Mouse (Mus musculus) stomach, embryonic 16.5 days (tissue): ENCODE measurements around the gene Fkbp8. TPM values are rescaled to one million over a fixed set of nuclear protein-coding genes. Genes with fewer than 3 reads are reported as not detected.

Source experiments
- ATAC-seq: fragments of 200-750 bp; cut with Nextera tagmentation; 2 replicates; pipeline ENCODE4 v1.8.0; 2017; ENCODE audit warnings: moderate number of reproducible peaks, moderate TSS enrichment; ENCODE audit not compliant: insufficient read depth, low FRiP score
- H3K27ac ChIP-seq: fragments of 300-500 bp; sonication (generic); 2 replicates; pipeline ENCODE4 v1.5.1; 2014; ENCODE audit warnings: low read length
- H3K27me3 ChIP-seq: fragments of 300-500 bp; sonication (generic); 2 replicates; pipeline ENCODE4 v1.6.1; 2014; ENCODE audit warnings: low read length, control low read depth, mixed read lengths; ENCODE audit not compliant: control insufficient read depth, insufficient read depth
- H3K36me3 ChIP-seq: fragments of 300-500 bp; sonication (generic); 2 replicates; pipeline ENCODE4 v1.6.1; 2014; ENCODE audit warnings: low read length; ENCODE audit not compliant: control insufficient read depth, insufficient read depth
- H3K4me1 ChIP-seq: fragments of 300-500 bp; sonication (generic); 2 replicates; pipeline ENCODE4 v1.6.1; 2014; ENCODE audit warnings: low read length, control low read depth, mixed read lengths; ENCODE audit not compliant: control insufficient read depth, insufficient read depth
- H3K4me2 ChIP-seq: fragments of 300-500 bp; sonication (generic); 2 replicates; pipeline ENCODE4 v1.6.1; 2014; ENCODE audit warnings: low read depth, low read length, mixed read lengths
- H3K4me3 ChIP-seq: fragments of 300-500 bp; sonication (generic); replicated peaks from 2 replicates; pipeline ENCODE4 v1.5.1; 2014; ENCODE audit warnings: mild to moderate bottlenecking, low read length
- H3K9ac ChIP-seq: fragments of 300-500 bp; sonication (generic); 2 replicates; pipeline ENCODE4 v1.6.1; 2014; ENCODE audit warnings: low read length
- H3K9me3 ChIP-seq: fragments of 300-500 bp; sonication (generic); replicated peaks from 2 replicates; pipeline ENCODE4 v1.6.1; 2016; ENCODE audit warnings: low read length, control low read depth; ENCODE audit not compliant: control insufficient read depth
- WGBS: fragments of 180-500 bp; shearing (Covaris S2); extraction: QIAGEN DNeasy Blood & Tissue Kit; methylation state at CpG from one replicate; pipeline ENCODE4 v1.1.7; 2014; 5-methylcytosine and 5-hydroxymethylcytosine counted together
- polyA plus RNA-seq: library from polyadenylated mRNA; unstranded; fragments of >200 nt; fragmentation: Nextera tagmentation; extraction: Ambion mirVana; gene quantifications from 2 replicates; pipeline ENCODE4 v1.2.1, GENCODE M21; 2015

The Fkbp8 gene
- polyA plus RNA-seq: 291 and 298 TPM in 2 replicates

DNA sequence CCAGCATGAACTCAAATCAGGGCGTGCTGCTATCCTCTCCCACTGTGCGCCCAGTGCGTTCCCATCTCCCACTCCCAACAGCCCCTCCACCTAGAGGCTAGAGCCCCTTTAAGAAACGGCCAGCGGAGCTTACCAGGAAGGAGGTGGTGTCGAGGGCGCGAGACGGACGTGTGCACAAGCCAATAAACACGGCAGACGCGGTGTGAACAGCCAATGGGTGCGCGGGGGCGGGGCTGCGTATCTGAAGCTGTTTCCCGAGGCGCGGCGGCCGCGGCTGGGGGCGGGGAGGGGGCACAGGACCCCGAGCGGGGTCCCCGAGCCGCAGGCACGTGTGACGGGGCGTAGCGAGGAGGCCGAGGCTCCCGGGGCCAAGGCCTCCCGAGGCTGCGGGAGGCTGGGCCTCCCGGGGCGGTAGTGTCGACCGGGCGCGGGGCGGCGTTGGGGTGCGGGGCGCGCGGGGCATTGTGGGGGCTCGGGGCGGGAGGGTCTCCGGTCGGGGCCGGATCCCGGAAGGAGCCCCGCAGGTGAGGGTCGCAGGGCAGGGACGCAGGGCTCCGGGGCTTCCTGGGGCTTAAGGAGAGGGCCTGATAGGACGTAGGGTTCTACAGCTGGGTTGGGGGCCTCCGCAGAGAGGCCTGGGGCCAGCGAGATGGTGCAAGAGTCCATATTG is at the start of gene Fkbp8, which contains the start of gene Kxd1:
Gene Fkbp8 (plus strand): TSS at position 213 of the 670 bp plus-strand sequence.
Gene Kxd1 (minus strand): TSS at position 445 of the 670 bp plus-strand sequence.
- under 1% methylated on average over 44 of the region's 61 CpGs for WGBS
- Histone ChIP-seq H3K4me2 (peak within 1 kb of the TSS; percentile 78), H3K4me3 (peak within 1 kb of the TSS; percentile 93), H3K4me1 (peaks cover 21% of the 10 kb centered on the region), H3K9me3 (no peaks in the 10 kb centered on the region), H3K27ac (peak within 1 kb of the TSS; percentile 86), H3K9ac (peak within 1 kb of the TSS; percentile 98), H3K36me3 (peaks cover 20% of the 10 kb centered on the region; the same call in 1 of the 2 replicates), H3K27me3 (no peaks in the 10 kb centered on the region)
- peak; percentile 91 for ATAC-seq

DNA sequence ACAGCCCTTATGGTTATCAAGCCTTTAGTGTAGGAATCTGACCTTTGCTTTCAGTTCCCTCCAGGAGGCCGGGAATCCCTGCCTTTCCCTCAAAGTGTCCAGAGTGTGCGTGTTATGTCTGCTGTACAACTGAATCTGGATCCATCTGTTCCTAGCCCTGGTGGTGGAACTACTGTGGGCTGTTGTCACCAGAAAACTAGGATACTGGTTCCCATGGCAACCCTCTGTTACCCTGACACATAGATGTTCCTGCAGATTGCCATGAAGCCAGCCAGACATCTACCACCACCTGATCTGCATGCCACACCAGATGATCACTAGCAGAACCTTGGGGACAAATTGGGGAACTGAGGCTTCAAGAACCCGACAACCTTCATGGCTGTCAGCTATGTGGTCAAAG is 45.6 kb upstream of the Fkbp8 start:
- H3K36me3 ChIP-seq: no peaks in the 10 kb centered on the region
- H3K4me2 ChIP-seq: no peak overlapping the region
- no peak overlapping the region for H3K9ac ChIP-seq
- H3K4me1 ChIP-seq: peaks cover 11% of the 10 kb centered on the region
- peaks cover 32% of the 10 kb centered on the region for H3K27me3 ChIP-seq
- no peak overlapping the region for H3K4me3 ChIP-seq
- 78% methylated on average over 3 of the region's 3 CpGs for WGBS
- H3K27ac ChIP-seq: no peak overlapping the region
- no peaks in the 10 kb centered on the region for H3K9me3 ChIP-seq
- no peak for ATAC-seq

DNA sequence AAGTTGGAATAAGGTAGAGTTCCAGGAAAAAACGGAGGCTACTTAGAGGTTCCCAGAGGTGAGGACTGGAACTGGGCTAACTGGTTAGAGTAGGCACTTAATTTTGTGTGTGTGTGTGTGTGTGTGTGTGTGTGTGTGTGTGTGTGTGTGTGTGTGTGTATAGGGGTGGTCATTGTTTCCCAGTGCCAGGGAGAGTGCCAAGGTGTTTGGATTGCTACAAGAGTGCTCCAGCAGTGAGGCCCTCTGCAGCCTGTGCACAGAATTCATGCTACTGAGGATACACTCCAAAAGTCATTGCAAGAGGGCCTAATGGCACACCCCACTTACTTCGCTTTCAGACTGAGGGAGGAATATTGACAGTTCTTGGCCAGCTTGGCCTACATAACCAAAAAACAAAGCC is 44.6 kb upstream of the Fkbp8 start:
- no peak overlapping the region for H3K9ac ChIP-seq
- H3K27me3 ChIP-seq: peaks cover 40% of the 10 kb centered on the region
- WGBS: 42% methylated on average over 2 of the region's 2 CpGs
- no peak overlapping the region for H3K4me3 ChIP-seq
- no peaks in the 10 kb centered on the region for H3K9me3 ChIP-seq
- no peaks in the 10 kb centered on the region for H3K36me3 ChIP-seq
- no peak for ATAC-seq
- H3K4me2 ChIP-seq: no peak overlapping the region
- H3K4me1 ChIP-seq: peaks cover 7% of the 10 kb centered on the region
- no peak overlapping the region for H3K27ac ChIP-seq

DNA sequence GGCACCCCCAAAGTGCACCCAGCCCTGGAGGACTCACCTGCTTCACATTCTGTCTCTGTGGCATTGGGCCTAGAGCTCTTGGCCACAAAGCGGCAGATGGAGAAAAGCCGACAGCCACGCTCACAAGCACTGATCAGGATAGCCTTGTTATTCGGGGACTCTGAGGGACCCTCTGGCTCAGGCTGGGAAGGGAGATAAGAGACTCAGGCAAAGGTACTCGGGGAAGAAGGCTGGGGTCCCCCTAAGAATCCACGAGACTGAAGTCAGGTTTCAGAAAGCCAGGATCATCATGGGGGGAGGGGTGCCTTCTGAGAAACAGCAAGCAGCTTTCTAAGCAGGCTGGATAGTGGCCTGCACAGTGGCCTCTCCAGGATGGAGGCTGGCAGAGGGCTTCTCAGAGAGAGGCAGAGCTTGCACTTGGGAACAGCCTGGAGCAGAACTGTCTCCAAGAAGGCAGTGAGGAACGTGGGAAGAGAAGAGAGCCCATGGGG is 41.3 kb upstream of the Fkbp8 start:
- Histone ChIP-seq H3K9me3 (no peaks in the 10 kb centered on the region), H3K36me3 (no peaks in the 10 kb centered on the region), H3K9ac (no peak overlapping the region), H3K27ac (no peak overlapping the region), H3K4me3 (no peak overlapping the region), H3K27me3 (peaks cover 66% of the 10 kb centered on the region), H3K4me2 (no peak overlapping the region), H3K4me1 (peaks cover 26% of the 10 kb centered on the region)
- 58% methylated on average over 7 of the region's 7 CpGs for WGBS
- no peak for ATAC-seq

DNA sequence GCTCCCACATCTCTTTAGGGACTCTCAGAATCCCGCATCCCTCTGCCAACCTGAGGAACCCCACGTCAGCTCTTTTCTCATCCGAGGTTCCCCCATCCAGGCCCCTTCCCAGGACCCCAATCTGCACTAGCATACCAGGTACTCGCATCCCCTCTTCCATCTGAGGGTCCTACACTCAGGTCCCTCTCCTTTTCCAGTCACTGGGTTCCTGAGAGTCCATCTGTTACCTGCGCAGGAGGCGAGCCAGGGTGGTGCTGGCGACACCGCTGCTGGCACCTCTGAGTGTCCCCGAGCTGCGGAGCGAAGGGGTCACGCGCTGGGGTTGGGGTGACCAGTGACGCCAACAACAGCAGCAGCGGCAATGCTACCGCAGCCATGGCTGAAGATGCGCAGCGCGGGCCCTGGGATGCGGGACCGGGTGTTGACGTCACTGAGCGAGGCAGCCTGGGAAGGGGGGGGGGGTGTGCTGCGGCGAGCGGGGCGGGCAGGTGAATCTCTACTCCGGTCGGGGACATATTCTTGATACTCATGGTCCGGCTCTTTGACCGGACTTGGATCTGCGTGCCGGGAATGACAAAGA is 40.5 kb upstream of the Fkbp8 start, which contains the start of gene Tmem59l:
Gene Tmem59l (minus strand): TSS at position 418 of the 580 bp plus-strand sequence.
- H3K4me2 ChIP-seq: peak within 1 kb of the TSS; percentile 57
- peak within 1 kb of the TSS; percentile 54; the same call in 1 of the 2 replicates for H3K9ac ChIP-seq
- no peaks in the 10 kb centered on the region for H3K36me3 ChIP-seq
- 8% methylated on average over 33 of the region's 33 CpGs for WGBS
- peaks cover 26% of the 10 kb centered on the region for H3K4me1 ChIP-seq
- ATAC-seq: no peak
- H3K27me3 ChIP-seq: peaks cover 74% of the 10 kb centered on the region
- no peak within 1 kb of the TSS for H3K27ac ChIP-seq
- no peaks in the 10 kb centered on the region for H3K9me3 ChIP-seq
- H3K4me3 ChIP-seq: peak within 1 kb of the TSS; percentile 39

DNA sequence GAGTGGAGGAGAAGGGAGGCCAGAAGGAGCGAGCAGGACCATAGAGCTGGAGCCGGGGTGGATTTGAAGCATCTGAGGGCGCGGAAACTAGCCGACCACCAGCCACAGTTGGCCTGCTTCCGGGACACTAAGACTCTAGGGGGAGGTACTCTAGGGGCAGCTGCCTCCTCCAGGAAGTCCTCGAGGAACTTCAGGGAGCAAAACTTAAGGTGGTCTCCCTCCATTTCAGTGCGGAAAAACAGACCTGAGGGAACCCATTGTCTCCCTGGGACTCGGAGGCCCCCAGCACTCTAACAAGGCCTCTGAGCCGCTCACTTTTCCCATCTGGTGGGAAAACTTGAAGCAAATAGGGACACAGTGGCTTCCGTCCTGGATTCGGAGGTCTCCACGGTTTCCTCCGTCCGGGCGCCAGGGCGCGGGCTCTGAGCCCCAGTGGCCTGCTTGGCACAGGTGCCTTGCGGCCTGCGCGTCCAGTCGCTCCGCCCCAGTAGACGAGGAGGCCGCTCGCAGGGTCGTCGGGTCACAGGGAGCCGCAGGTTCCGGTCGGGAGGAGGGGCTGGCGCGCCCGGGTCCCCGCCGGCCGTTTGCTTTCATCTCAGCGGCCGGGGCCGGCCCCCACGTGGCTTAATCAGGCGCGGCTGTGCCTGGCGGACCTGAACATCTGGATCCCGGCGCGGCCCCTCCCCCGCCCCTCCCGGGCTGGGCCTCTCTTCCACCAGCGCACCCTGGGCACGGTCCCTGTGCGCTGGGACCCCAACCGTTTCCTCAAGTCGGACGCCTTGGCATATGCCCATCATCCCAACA is 39.3 kb upstream of the Fkbp8 start:
- H3K4me1 ChIP-seq: peaks cover 35% of the 10 kb centered on the region
- ATAC-seq: peak; percentile 18; the same call in 1 of the 2 replicates
- H3K4me3 ChIP-seq: peak overlapping the region; percentile 39
- H3K36me3 ChIP-seq: no peaks in the 10 kb centered on the region
- H3K9me3 ChIP-seq: no peaks in the 10 kb centered on the region
- peak overlapping the region; percentile 57 for H3K4me2 ChIP-seq
- H3K9ac ChIP-seq: peak overlapping the region; percentile 54; the same call in 1 of the 2 replicates
- H3K27me3 ChIP-seq: peaks cover 86% of the 10 kb centered on the region
- H3K27ac ChIP-seq: 0 out of 2 replicates have a peak overlapping the region, but pooled peaks have one; percentile 7
- 5% methylated on average over 55 of the region's 55 CpGs for WGBS

DNA sequence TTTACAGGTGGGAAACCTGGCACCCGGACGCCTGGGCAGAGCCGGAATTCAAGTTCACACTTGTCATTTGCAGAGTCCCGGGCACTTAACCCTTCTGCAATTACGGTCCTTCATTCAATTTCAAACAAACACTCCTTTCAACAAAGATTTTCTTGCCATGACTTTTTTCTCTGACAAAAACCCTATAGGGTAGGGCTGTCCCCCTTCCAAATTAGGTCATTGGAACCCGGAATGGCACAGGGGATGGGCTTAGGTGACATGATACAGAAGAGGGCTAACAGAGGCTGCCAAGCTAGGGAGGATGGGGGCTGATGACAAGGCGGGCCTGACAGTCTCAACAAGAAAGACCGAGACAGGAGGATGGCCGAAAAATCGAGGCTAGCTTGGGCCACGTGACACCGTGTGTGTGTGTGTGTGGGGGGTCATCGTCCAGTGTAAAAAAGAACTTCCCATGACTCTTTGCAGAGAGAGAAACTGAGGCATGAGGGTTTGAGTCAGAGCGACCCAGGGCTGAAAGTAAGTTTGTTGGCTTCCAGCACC is 38.5 kb upstream of the Fkbp8 start:
- peak overlapping the region; percentile 39 for H3K4me3 ChIP-seq
- H3K27ac ChIP-seq: 0 out of 2 replicates have a peak overlapping the region, but pooled peaks have one; percentile 7
- H3K9me3 ChIP-seq: no peaks in the 10 kb centered on the region
- H3K4me1 ChIP-seq: peaks cover 43% of the 10 kb centered on the region
- H3K4me2 ChIP-seq: peak overlapping the region; percentile 63
- no peak for ATAC-seq
- H3K36me3 ChIP-seq: no peaks in the 10 kb centered on the region
- WGBS: 4% methylated on average over 14 of the region's 14 CpGs
- H3K27me3 ChIP-seq: peaks cover 94% of the 10 kb centered on the region
- 0 out of 2 replicates have a peak overlapping the region, but pooled peaks have one; percentile 54 for H3K9ac ChIP-seq

DNA sequence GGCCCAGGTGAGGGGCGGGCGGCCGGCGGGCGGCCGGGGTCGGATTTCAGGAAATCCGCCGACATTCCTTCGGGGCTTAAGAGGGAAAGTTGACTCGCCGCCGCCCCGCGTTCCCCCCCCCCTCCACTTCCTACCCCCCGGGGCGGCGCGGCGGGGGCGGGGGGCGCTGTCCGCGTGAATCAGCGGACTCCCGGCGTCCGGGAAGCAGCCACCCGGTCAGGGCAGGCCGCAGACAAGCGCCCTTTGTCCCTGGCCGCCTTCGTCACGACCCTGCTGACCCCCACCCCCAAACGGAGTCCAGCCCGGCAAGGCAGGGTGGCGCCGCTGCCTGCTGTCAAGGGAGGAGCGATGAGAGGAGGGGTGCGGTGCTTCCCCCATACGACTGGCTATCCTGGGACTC is 37.9 kb upstream of the Fkbp8 start:
- Histone ChIP-seq H3K9me3 (no peaks in the 10 kb centered on the region), H3K9ac (peak overlapping the region; percentile 54; the same call in 1 of the 2 replicates), H3K27me3 (peaks cover 94% of the 10 kb centered on the region), H3K4me3 (peak overlapping the region; percentile 31), H3K4me1 (peaks cover 43% of the 10 kb centered on the region), H3K4me2 (peak overlapping the region; percentile 63), H3K27ac (no peak overlapping the region), H3K36me3 (no peaks in the 10 kb centered on the region)
- WGBS: 3% methylated on average over 39 of the region's 41 CpGs
- ATAC-seq: no peak
